Mouse (Mus musculus): ENCODE results near the gene Sat2.
"Not testable (repeated sequence)": the region's sequence is repeated elsewhere in the genome, so short reads cannot be mapped to it uniquely, and the experiment has no call there.

Sat2 gene

DNA sequence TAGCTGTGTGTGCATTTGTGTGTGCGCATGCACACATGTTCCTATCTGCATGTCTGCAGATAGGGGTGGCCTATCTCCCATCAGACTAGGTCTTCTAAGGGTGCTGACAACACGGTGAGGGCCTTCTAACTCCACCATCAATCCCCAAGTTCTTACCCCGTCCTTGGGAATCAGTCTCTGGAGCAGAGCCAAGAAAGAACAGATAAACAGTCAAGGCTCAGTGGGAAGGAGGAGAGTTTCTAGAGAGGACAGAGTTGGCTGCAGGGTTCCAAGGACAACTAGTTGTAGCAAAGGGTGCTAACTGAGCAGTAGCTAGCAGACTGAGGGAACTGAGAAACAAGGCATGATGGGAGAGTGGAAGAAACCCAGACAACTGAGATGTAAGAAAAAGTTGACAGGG, 20.1 kb upstream of the Sat2 start:
- no peak for DNase-seq (ENCODE audit: low spot score)

DNA sequence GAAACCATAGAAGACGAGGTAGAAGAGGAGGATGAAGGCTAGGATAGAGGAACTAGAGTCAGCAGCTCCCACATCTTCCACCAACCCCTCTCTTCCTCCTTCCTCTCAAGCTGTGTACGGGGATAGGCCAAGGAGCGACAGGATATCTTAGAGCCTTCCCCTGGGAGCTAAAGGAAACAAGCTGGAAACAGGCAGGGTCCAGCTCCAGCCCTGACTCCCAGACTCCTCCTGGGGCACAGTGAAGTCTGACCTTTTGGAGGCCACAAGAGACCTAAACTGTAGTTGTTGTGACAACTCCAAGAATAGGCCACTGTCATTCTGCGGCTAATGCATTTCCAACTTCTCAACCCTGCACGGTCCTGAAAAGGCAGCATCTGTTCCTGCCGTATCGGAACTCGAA, 18.3 kb upstream of the Sat2 start:
- DNase-seq (ENCODE audit: low spot score), result no peak

DNA sequence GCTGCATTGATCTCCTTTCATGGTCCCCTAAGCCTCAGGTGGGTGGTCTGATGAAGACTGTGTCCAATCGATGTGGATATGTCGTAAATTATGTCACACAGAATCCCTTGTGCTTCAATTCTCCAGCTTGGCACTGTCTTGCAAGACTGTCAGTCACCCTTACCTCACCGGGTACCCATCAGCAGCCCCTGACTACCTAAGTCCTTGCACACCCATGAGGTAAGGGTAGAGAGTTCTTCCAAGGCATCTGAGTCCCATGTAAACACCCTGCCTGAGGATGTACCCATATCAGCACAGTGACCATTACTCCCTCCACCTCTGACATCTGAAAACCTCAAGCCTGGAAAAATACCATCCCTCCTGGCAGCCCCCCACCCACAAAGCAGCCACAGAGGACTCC, 17.5 kb upstream of the Sat2 start:
- DNase-seq (ENCODE audit: low spot score), result no peak

DNA sequence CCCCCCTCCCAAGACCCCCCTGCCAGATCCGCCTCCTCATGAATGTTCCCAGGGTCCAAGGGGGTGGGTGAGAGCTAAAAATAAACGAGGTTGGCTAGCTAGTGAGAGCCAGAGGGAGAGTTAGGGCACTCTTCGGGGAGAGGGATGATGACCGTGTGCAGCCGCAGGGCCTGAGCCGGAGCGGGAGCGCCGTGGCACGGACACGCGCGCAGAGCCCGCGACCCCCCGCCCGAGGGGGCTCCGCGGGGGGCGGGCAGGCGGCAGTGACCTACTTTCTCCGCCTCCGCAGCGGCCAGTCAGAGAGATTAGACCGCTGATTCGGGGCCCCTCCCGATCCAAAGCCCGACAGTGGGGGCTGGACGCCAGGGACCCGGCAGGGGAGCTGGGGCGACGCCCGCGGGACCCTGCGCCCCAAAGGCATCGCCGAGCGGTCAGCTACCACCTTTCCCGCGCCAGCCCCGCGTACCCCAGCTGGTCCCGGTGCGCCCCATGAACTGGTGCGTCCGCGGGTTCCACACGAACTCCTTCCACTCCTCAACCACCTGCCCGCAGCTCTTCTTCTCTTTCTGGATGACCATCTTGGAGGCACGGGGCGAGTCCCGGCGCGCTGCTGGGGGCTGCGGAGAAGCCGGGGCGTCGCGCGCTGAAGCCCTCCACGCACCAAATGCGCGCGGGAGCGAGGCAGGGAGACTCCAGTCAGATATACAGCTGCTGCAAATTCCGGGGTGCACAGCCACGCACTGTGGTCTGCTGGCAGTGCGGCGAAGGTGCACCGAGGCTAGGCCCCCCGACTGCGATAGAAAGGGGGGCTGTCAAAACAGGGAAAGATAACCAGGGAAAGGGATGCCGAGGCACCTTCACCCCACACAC, 16.8 kb upstream of the Sat2 start:
- no peak for DNase-seq (ENCODE audit: low spot score)

DNA sequence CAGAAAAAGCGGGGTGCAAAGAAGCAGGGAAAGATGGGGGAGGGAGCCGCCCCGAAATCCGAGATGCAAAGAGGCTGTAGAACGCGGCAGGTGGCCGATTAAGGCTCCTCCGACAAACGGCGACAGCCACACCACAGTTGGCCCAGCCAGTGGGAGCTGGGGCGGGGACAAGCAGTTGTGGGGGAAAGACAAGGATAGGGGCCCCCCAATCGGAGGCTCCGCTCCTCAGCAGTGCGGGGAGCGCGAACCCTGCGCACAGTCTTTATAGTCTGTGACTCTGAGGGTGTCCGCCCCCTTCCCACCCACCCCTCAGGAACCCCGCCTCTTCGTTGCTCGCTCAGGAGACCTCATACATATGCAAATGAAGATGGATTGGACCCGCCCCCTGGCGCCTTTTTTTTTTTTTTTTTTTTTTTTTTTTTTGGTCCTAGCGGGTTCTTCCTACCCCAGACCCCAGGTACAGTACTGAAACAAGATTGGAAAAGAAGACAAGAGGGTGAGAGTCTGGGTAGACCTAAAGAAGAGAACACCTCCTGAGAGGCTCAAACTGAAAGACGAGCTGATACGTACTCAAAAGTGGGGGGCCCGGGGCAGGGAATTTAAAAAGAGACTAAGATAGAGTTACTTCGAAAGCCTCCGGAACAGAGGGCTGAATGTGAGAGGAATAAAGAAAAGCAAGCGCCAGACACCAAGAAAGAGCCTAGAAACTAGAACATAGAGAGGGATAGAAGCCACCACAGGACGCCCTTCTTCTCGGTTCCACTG, 15.9 kb upstream of the Sat2 start, which contains the start of gene Atp1b2:
Gene Atp1b2, minus strand, starts transcription at position 217 of the 765 bp plus-strand sequence.
- DNase-seq (ENCODE audit: low spot score), result peak; percentile 94

DNA sequence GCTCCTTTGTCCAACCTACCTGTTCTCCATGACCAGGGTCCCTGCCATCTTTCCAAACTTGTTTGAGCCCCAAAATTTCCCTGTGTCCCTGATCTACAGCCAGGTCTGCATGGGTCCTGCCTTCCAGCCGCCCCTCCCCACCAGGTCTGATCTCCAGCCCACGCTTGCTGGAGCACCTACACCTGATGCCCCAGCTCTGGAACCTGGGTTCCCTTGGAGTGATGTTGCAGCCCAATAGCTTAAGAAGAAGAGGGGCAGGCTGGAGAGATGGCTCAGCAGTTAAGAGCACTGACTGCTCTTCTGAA, 15.4 kb upstream of the Sat2 start:
- DNase-seq (ENCODE audit: low spot score), result no peak

- no peak for DNase-seq (ENCODE audit: low spot score)
These were observed 15.0 kb upstream of the Sat2 start for GRCm38 (mm10) chr11:69606832-69607231.

- no peak for DNase-seq (ENCODE audit: low spot score)
These were observed 13.3 kb upstream of the Sat2 start for GRCm38 (mm10) chr11:69608525-69608924.

DNA sequence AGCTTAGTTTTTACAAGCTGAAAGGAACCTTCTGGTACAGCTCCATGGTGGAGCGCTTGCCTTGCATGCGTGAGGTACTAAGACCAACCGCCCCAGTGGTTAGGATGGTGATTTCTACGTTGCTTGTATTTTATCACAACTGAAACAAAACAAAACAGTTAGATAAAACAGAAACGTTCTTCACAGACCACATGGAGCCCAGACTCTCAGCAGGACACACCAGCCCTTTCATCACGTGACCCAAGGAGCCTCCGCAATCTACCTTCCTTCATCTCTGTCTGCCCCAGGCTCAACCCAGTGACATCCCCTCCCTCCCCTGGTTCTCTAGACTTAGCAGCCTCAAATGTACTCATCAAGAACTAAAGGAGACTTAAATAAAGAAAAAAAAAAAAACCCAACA, 12.4 kb upstream of the Sat2 start:
- no peak for DNase-seq (ENCODE audit: low spot score)

DNA sequence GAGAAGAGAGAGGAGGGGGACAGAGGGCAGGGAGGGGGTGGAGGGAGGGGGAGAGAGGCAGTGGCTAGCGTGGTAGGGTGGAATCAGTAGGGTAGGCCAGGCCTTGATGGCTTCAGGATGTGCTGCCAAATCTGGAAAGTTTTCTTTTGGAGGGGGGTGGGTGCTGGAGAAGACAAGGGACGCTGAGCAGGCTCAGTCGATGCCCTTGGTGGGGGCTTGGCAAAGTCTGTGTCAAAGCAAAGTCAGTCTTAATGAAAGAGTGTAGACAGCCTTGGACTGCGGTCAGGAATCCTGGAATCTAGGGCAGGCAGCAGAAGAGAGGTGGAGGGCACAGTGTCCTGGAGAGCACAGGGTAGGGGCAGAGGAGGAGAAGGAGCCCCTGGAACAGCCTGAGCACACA, 10.9 kb upstream of the Sat2 start:
- no peak for DNase-seq (ENCODE audit: low spot score)

- no peak for DNase-seq (ENCODE audit: low spot score)
These were observed 8.1 kb upstream of the Sat2 start for GRCm38 (mm10) chr11:69613553-69614256.

GRCm38 (mm10) chr11:69614257-69614588, 7.6 kb upstream of the Sat2 start:
- DNase-seq (ENCODE audit: low spot score), result not testable (repeated sequence)

- no peak for DNase-seq (ENCODE audit: low spot score)
These were observed 5.0 kb upstream of the Sat2 start for GRCm38 (mm10) chr11:69616781-69617180.

DNA sequence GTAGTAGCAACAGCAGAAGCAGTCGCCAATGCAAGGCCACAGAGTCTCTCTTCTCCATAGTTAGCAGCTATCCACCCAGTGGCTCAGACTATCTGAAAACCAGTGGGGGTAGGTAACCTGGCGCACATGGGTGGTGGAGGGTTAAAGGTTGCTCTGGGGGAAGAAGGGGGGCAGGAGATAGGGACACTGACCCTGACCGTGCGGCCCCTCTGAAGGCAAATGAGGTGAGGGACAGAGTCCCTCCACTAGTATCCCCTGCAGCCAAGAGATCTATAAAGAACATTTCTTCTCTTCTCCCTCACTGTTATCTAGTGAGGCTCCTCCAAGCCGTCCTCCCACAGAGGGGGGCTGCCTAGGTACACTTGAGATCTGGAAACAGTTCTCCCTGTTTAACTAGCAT, 4.0 kb upstream of the Sat2 start, which contains the start of gene Shbg:
Gene Shbg, minus strand, starts transcription at position 101 of the 400 bp plus-strand sequence.
- DNase-seq (ENCODE audit: low spot score), result no peak

- DNase-seq (ENCODE audit: low spot score), result no peak
These were observed 1.3 kb upstream of the Sat2 start for GRCm38 (mm10) chr11:69620394-69621081.

GRCm38 (mm10) chr11:69622406-69622805, 582 bp downstream of the Sat2 start:
- no peak for DNase-seq (ENCODE audit: low spot score)

- no peak for DNase-seq (ENCODE audit: low spot score)
These were observed 1.2 kb downstream of the Sat2 start for GRCm38 (mm10) chr11:69623006-69623405.

GRCm38 (mm10) chr11:69624339-69624738, 2.5 kb downstream of the Sat2 start:
- not testable (repeated sequence) for DNase-seq (ENCODE audit: low spot score)

DNA sequence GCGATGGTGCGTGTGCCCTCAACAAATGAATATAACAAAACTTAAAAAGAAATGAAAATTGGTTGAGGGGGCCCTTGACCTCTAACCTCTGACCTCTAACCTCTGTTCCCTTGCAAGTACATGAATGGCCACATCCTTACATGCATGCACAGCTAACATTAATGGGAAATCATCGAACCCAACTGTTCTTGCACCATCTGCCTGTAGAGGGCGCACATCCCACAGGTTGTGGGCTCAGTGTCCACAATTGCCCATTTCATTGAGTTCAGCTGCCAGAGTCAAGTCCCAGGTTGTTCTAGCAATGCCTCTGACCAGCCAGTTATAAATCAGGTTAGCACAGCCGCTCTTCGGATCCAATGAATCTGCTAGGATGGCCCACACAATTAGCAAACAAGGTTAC, 6.5 kb downstream of the Sat2 start:
- peak; percentile 86 for DNase-seq (ENCODE audit: low spot score)

DNA sequence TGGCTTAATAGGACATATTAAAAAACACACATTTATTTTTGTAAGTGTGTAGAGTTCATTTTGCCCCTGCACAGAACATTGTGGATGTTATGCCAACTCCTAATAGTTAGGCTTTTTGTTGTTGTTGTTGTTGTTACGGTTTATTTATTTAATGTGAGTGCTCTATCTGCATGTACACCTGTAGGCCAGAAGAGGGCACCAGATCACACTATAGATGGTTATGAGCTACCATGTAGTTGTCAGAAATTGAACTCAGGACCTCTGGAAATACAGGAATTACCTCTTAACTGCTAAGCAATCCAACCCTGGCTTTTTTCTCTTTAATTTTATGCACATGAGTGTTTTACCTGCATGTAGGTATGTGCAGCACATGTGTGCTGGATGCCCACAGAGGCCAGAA, 8.0 kb downstream of the Sat2 start:
- peak; percentile 59 for DNase-seq (ENCODE audit: low spot score)

- peak; percentile 100 for DNase-seq (ENCODE audit: low spot score)
These were observed 10.7 kb downstream of the Sat2 start, which contains the start of gene Fxr2 for GRCm38 (mm10) chr11:69632284-69633089. TSS of gene Fxr2 (plus strand) at chr11:69632990.
